Mouse (Mus musculus) G1E (cell line): Measurements from ENCODE around the gene Evi5l.

Experiments
- CTCF ChIP-seq: IDR thresholded peaks from 2 replicates; pipeline ENCODE4 v1.5.1; 2012; ENCODE audit warnings: low read depth, low read length, inconsistent platforms, mixed read lengths
- POLR2AphosphoS5 ChIP-seq: IDR thresholded peaks from 2 replicates; pipeline ENCODE4 v1.6.1; 2012; ENCODE audit warnings: low read depth, low read length, inconsistent platforms; ENCODE audit not compliant: insufficient replicate concordance

DNA sequence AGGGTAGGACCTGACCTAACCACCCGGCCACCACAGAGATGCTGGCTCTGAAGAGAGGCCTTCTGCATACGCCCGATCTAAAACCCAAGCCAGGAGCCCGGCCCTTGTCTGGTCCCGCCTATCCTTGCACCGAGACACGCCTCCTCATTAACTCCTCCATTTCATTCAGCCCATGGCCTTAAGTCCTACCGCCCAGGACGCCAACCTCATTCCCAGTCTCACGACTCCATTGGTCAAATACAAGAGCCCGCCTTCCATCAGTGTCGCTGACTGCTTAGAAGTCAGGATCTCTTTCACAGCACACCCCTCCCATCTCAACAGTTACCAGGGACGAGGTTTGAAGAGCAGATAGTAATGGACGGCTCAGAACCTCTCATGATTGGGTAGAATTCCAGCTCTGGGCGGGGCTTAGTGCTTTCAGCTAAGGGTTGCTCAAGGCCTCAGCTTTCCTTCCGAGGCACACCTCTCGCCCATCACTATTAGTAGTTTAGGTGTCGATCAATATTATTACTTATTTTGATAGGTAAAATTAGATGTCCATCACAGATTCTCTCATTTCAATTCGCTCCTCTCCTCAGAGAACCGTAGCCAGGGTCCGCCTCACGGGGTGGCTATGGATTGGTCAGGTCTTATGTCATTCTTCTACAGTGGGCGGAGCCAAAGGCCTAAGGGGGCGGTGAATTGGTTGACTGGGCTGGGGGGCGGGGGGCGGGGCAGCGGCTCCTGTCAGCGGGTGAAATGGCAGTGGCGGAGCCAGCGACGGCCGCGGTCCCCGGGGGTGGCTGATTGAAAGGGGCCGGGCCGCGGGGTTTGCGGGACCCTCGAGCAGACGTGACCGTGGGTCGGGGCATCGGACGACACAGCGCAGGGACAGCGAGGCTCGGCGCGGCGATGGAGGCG, at the start of gene Evi5l:
- TF ChIP-seq CTCF (no peak), POLR2AphosphoS5 (no peak)
